Mouse (Mus musculus) brain, embryonic 14.5 days (tissue): ENCODE measurements around the gene Iqsec1.

ENCODE experiments used
- CTCF ChIP-seq: fragments of 200-500 bp; IDR thresholded peaks from 2 replicates; pipeline ENCODE4 v1.5.1; 2012; ENCODE audit warnings: inconsistent platforms, mild to moderate bottlenecking, moderate library complexity, borderline replicate concordance; ENCODE audit not compliant: insufficient read depth, insufficient read length; ENCODE audit errors: extremely low read depth
- POLR2A ChIP-seq: fragments of 200-500 bp; IDR thresholded peaks from 2 replicates; pipeline ENCODE4 v1.6.1; 2012; ENCODE audit warnings: mild to moderate bottlenecking, inconsistent platforms, borderline replicate concordance; ENCODE audit not compliant: poor library complexity, insufficient read depth, insufficient read length, severe bottlenecking; ENCODE audit errors: extremely low read depth

GRCm38 (mm10) chr6:90659913-90660312 lies 328.6 kb downstream of the Iqsec1 start:
- TF ChIP-seq CTCF (no peak), POLR2A (no peak)
